Mouse (Mus musculus): ENCODE measurements around the gene Hectd2. TPM values are rescaled to one million over a fixed set of nuclear protein-coding genes. Genes with fewer than 3 reads are reported as not detected.

The Hectd2 gene
- polyA plus RNA-seq, 1 experiment from 2014 or later: 5.7 TPM

- peak overlapping the region; percentile 52 for H3K4me3 ChIP-seq (ENCODE audit: low read depth, low read length)
- DNase-seq (ENCODE audit: low spot score): peak; percentile 60
- no peaks in the 10 kb centered on the region for H3K9me3 ChIP-seq (ENCODE audit: control insufficient read depth, low read length)
- H3K9ac ChIP-seq (ENCODE audit: low read length): peak overlapping the region; percentile 47
- H3K27ac ChIP-seq (ENCODE audit: low read depth, low read length): no peak overlapping the region
- no peaks in the 10 kb centered on the region for H3K4me1 ChIP-seq (ENCODE audit: control insufficient read depth, insufficient read depth, low read length)
- no peaks in the 10 kb centered on the region for H3K36me3 ChIP-seq (ENCODE audit: control insufficient read depth, insufficient read depth, low read length)
- peaks cover 6% of the 10 kb centered on the region; the same call in 1 of the 2 replicates for H3K27me3 ChIP-seq (ENCODE audit: control insufficient read depth, insufficient read depth, low read length)
- no peak for ATAC-seq (ENCODE audit: insufficient read depth, low FRiP score, low TSS enrichment)
- WGBS: 7% methylated on average over 20 of the region's 20 CpGs
- H3K4me2 ChIP-seq (ENCODE audit: low read depth): peak overlapping the region; percentile 91
These were observed 836 bp upstream of the Hectd2 start for GRCm38 (mm10) chr19:36553561-36554045.

- Histone ChIP-seq H3K27me3 (ENCODE audit: control insufficient read depth, insufficient read depth, low read length) (peaks cover 6% of the 10 kb centered on the region; the same call in 1 of the 2 replicates), H3K4me3 (ENCODE audit: low read depth, low read length) (peak overlapping the region; percentile 52), H3K9me3 (ENCODE audit: control insufficient read depth, low read length) (no peaks in the 10 kb centered on the region), H3K9ac (ENCODE audit: low read length) (peak overlapping the region; percentile 82), H3K36me3 (ENCODE audit: control insufficient read depth, insufficient read depth, low read length) (no peaks in the 10 kb centered on the region), H3K4me1 (ENCODE audit: control insufficient read depth, insufficient read depth, low read length) (no peaks in the 10 kb centered on the region), H3K4me2 (ENCODE audit: low read depth) (peak overlapping the region; percentile 91), H3K27ac (ENCODE audit: low read depth, low read length) (peak overlapping the region; percentile 78)
- ATAC-seq (ENCODE audit: insufficient read depth, low FRiP score, low TSS enrichment) (peak; percentile 72), DNase-seq (ENCODE audit: low spot score) (peak; percentile 77)
- WGBS: under 1% methylated on average over 47 of the region's 53 CpGs
These were observed 551 bp downstream of the Hectd2 start for GRCm38 (mm10) chr19:36554785-36555595.

- no peaks in the 10 kb centered on the region for H3K36me3 ChIP-seq (ENCODE audit: control insufficient read depth, insufficient read depth, low read length)
- ATAC-seq (ENCODE audit: insufficient read depth, low FRiP score, low TSS enrichment): no peak
- H3K27me3 ChIP-seq (ENCODE audit: control insufficient read depth, insufficient read depth, low read length): no peaks in the 10 kb centered on the region
- no peaks in the 10 kb centered on the region for H3K4me1 ChIP-seq (ENCODE audit: control insufficient read depth, insufficient read depth, low read length)
- H3K9me3 ChIP-seq (ENCODE audit: control insufficient read depth, low read length): no peaks in the 10 kb centered on the region
- no peak overlapping the region for H3K4me3 ChIP-seq (ENCODE audit: low read depth, low read length)
- WGBS: 84% methylated on average over 5 of the region's 5 CpGs
- H3K4me2 ChIP-seq (ENCODE audit: low read depth): no peak overlapping the region
- no peak overlapping the region for H3K9ac ChIP-seq (ENCODE audit: low read length)
- no peak overlapping the region for H3K27ac ChIP-seq (ENCODE audit: low read depth, low read length)
- DNase-seq (ENCODE audit: low spot score): no peak
These were observed 4.9 kb downstream of the Hectd2 start for GRCm38 (mm10) chr19:36559331-36559730.

- Histone ChIP-seq H3K4me3 (ENCODE audit: low read depth, low read length) (no peak overlapping the region), H3K9me3 (ENCODE audit: control insufficient read depth, low read length) (no peaks in the 10 kb centered on the region), H3K27me3 (ENCODE audit: control insufficient read depth, insufficient read depth, low read length) (no peaks in the 10 kb centered on the region), H3K27ac (ENCODE audit: low read depth, low read length) (no peak overlapping the region), H3K36me3 (ENCODE audit: control insufficient read depth, insufficient read depth, low read length) (no peaks in the 10 kb centered on the region), H3K9ac (ENCODE audit: low read length) (no peak overlapping the region), H3K4me1 (ENCODE audit: control insufficient read depth, insufficient read depth, low read length) (no peaks in the 10 kb centered on the region), H3K4me2 (ENCODE audit: low read depth) (no peak overlapping the region)
- DNase-seq (ENCODE audit: low spot score) (no peak), ATAC-seq (ENCODE audit: insufficient read depth, low FRiP score, low TSS enrichment) (no peak)
- WGBS: 29% methylated on average over 2 of the region's 2 CpGs
These were observed 5.7 kb downstream of the Hectd2 start for GRCm38 (mm10) chr19:36560160-36560559.

GRCm38 (mm10) chr19:36561171-36561570 is 6.7 kb downstream of the Hectd2 start:
- no peaks in the 10 kb centered on the region for H3K27me3 ChIP-seq (ENCODE audit: control insufficient read depth, insufficient read depth, low read length)
- no peaks in the 10 kb centered on the region for H3K36me3 ChIP-seq (ENCODE audit: control insufficient read depth, insufficient read depth, low read length)
- H3K27ac ChIP-seq (ENCODE audit: low read depth, low read length): no peak overlapping the region
- 69% methylated on average over 2 of the region's 2 CpGs for WGBS
- ATAC-seq (ENCODE audit: insufficient read depth, low FRiP score, low TSS enrichment) (no peak), DNase-seq (ENCODE audit: low spot score) (no peak)
- H3K4me3 ChIP-seq (ENCODE audit: low read depth, low read length): no peak overlapping the region
- no peaks in the 10 kb centered on the region for H3K9me3 ChIP-seq (ENCODE audit: control insufficient read depth, low read length)
- H3K4me2 ChIP-seq (ENCODE audit: low read depth): no peak overlapping the region
- H3K4me1 ChIP-seq (ENCODE audit: control insufficient read depth, insufficient read depth, low read length): no peaks in the 10 kb centered on the region
- H3K9ac ChIP-seq (ENCODE audit: low read length): no peak overlapping the region

- 69% methylated on average over 2 of the region's 2 CpGs for WGBS
- H3K4me1 ChIP-seq (ENCODE audit: control insufficient read depth, insufficient read depth, low read length): no peaks in the 10 kb centered on the region
These were observed 10.0 kb downstream of the Hectd2 start for GRCm38 (mm10) chr19:36564396-36564795.

GRCm38 (mm10) chr19:36573986-36574385 is 19.5 kb downstream of the Hectd2 start:
- Histone ChIP-seq H3K9me3 (ENCODE audit: control insufficient read depth, low read length) (no peaks in the 10 kb centered on the region), H3K36me3 (ENCODE audit: control insufficient read depth, insufficient read depth, low read length) (no peaks in the 10 kb centered on the region), H3K27ac (ENCODE audit: low read depth, low read length) (no peak overlapping the region), H3K4me2 (ENCODE audit: low read depth) (no peak overlapping the region), H3K9ac (ENCODE audit: low read length) (no peak overlapping the region), H3K4me3 (ENCODE audit: low read depth, low read length) (no peak overlapping the region), H3K4me1 (ENCODE audit: control insufficient read depth, insufficient read depth, low read length) (no peaks in the 10 kb centered on the region), H3K27me3 (ENCODE audit: control insufficient read depth, insufficient read depth, low read length) (no peaks in the 10 kb centered on the region)
- no peak for DNase-seq (ENCODE audit: low spot score)
- 74% methylated on average over 3 of the region's 3 CpGs for WGBS
- no peak for ATAC-seq (ENCODE audit: insufficient read depth, low FRiP score, low TSS enrichment)

More at GRCm38 (mm10) chr19:36564396-36564795, 10.0 kb downstream of the Hectd2 start:
- H3K4me3 ChIP-seq (ENCODE audit: low read depth, low read length): no peak overlapping the region
- H3K4me2 ChIP-seq (ENCODE audit: low read depth): no peak overlapping the region
- ATAC-seq (ENCODE audit: insufficient read depth, low FRiP score, low TSS enrichment) (no peak), DNase-seq (ENCODE audit: low spot score) (no peak)
- H3K27ac ChIP-seq (ENCODE audit: low read depth, low read length): no peak overlapping the region
- no peaks in the 10 kb centered on the region for H3K9me3 ChIP-seq (ENCODE audit: control insufficient read depth, low read length)
- H3K36me3 ChIP-seq (ENCODE audit: control insufficient read depth, insufficient read depth, low read length): no peaks in the 10 kb centered on the region
- H3K9ac ChIP-seq (ENCODE audit: low read length): no peak overlapping the region
- no peaks in the 10 kb centered on the region for H3K27me3 ChIP-seq (ENCODE audit: control insufficient read depth, insufficient read depth, low read length)

GRCm38 (mm10) chr19:36575159-36575558 is 20.7 kb downstream of the Hectd2 start:
- Histone ChIP-seq H3K4me2 (ENCODE audit: low read depth) (no peak overlapping the region), H3K4me3 (ENCODE audit: low read depth, low read length) (no peak overlapping the region), H3K27ac (ENCODE audit: low read depth, low read length) (no peak overlapping the region), H3K27me3 (ENCODE audit: control insufficient read depth, insufficient read depth, low read length) (no peaks in the 10 kb centered on the region), H3K4me1 (ENCODE audit: control insufficient read depth, insufficient read depth, low read length) (no peaks in the 10 kb centered on the region), H3K36me3 (ENCODE audit: control insufficient read depth, insufficient read depth, low read length) (no peaks in the 10 kb centered on the region), H3K9ac (ENCODE audit: low read length) (no peak overlapping the region), H3K9me3 (ENCODE audit: control insufficient read depth, low read length) (no peaks in the 10 kb centered on the region)
- no peak for ATAC-seq (ENCODE audit: insufficient read depth, low FRiP score, low TSS enrichment)
- 85% methylated on average over 6 of the region's 6 CpGs for WGBS
- DNase-seq (ENCODE audit: low spot score): no peak

- H3K27ac ChIP-seq (ENCODE audit: low read depth, low read length): no peak overlapping the region
- no peak for ATAC-seq (ENCODE audit: insufficient read depth, low FRiP score, low TSS enrichment)
- H3K9ac ChIP-seq (ENCODE audit: low read length): no peak overlapping the region
- DNase-seq (ENCODE audit: low spot score): no peak
- H3K27me3 ChIP-seq (ENCODE audit: control insufficient read depth, insufficient read depth, low read length): no peaks in the 10 kb centered on the region
- no peaks in the 10 kb centered on the region for H3K36me3 ChIP-seq (ENCODE audit: control insufficient read depth, insufficient read depth, low read length)
- H3K4me2 ChIP-seq (ENCODE audit: low read depth): no peak overlapping the region
- H3K4me1 ChIP-seq (ENCODE audit: control insufficient read depth, insufficient read depth, low read length): no peaks in the 10 kb centered on the region
- WGBS: 83% methylated on average over 3 of the region's 3 CpGs
- H3K4me3 ChIP-seq (ENCODE audit: low read depth, low read length): no peak overlapping the region
- no peaks in the 10 kb centered on the region for H3K9me3 ChIP-seq (ENCODE audit: control insufficient read depth, low read length)
These were observed 26.4 kb downstream of the Hectd2 start for GRCm38 (mm10) chr19:36580874-36581273.
